Mouse (Mus musculus): Measurements from ENCODE around the gene Snap25. TPM values are rescaled to one million over a fixed set of nuclear protein-coding genes. Genes with fewer than 3 reads are reported as not detected.
A peak's percentile ranks its signal among the peaks of the same experiment; 100 is the strongest.

Gene Snap25
- total RNA-seq, 2 experiments from 2014 or later, result 0.16 TPM; not detected in 1

GRCm38 (mm10) chr2:136712441-136713015 is 725 bp upstream of the Snap25 start:
- no peak for DNase-seq

GRCm38 (mm10) chr2:136714008-136714411 is 757 bp downstream of the Snap25 start:
- DNase-seq, result peak; percentile 61

GRCm38 (mm10) chr2:136715531-136715930 is 2.3 kb downstream of the Snap25 start:
- DNase-seq, result no peak

- DNase-seq, result no peak
These were observed 3.1 kb downstream of the Snap25 start for GRCm38 (mm10) chr2:136716400-136716799.

- DNase-seq, result no peak
These were observed 7.0 kb downstream of the Snap25 start for GRCm38 (mm10) chr2:136720235-136720634.

- no peak for DNase-seq
These were observed 25.0 kb downstream of the Snap25 start for GRCm38 (mm10) chr2:136738260-136738659.

GRCm38 (mm10) chr2:136742230-136742629 is 29.0 kb downstream of the Snap25 start:
- no peak for DNase-seq

GRCm38 (mm10) chr2:136744683-136745326 is 31.6 kb downstream of the Snap25 start:
- DNase-seq, result no peak

GRCm38 (mm10) chr2:136745327-136745994 is 32.2 kb downstream of the Snap25 start:
- no peak for DNase-seq

- DNase-seq, result no peak
These were observed 40.4 kb downstream of the Snap25 start for GRCm38 (mm10) chr2:136753682-136754081.

- no peak for DNase-seq
These were observed 45.7 kb downstream of the Snap25 start for GRCm38 (mm10) chr2:136758809-136759551.

GRCm38 (mm10) chr2:136778156-136778555 is 64.9 kb downstream of the Snap25 start:
- no peak for DNase-seq

- DNase-seq, result no peak
These were observed 65.4 kb downstream of the Snap25 start for GRCm38 (mm10) chr2:136778674-136779073.

GRCm38 (mm10) chr2:136780268-136780667 is 67.0 kb downstream of the Snap25 start:
- no peak for DNase-seq

GRCm38 (mm10) chr2:136784310-136784709 is 71.1 kb downstream of the Snap25 start:
- no peak for DNase-seq

- no peak for DNase-seq
These were observed 75.1 kb downstream of the Snap25 start for GRCm38 (mm10) chr2:136788379-136788778.

- DNase-seq, result no peak
These were observed 83.3 kb downstream of the Snap25 start for GRCm38 (mm10) chr2:136796518-136796917.

- no peak for DNase-seq
These were observed 85.7 kb downstream of the Snap25 start for GRCm38 (mm10) chr2:136798887-136799430.

- DNase-seq, result no peak
These were observed 87.8 kb downstream of the Snap25 start for GRCm38 (mm10) chr2:136801102-136801501.

GRCm38 (mm10) chr2:136802076-136802475 is 88.8 kb downstream of the Snap25 start:
- no peak for DNase-seq

- DNase-seq, result no peak
These were observed 89.9 kb downstream of the Snap25 start for GRCm38 (mm10) chr2:136803142-136803541.

- DNase-seq, result no peak
These were observed 94.9 kb downstream of the Snap25 start for GRCm38 (mm10) chr2:136807992-136808726.

All from gastrocnemius, postnatal 25 days (tissue).